8 mouse cellular contexts compared by ENCODE assay signal in the genomic region with DNA sequence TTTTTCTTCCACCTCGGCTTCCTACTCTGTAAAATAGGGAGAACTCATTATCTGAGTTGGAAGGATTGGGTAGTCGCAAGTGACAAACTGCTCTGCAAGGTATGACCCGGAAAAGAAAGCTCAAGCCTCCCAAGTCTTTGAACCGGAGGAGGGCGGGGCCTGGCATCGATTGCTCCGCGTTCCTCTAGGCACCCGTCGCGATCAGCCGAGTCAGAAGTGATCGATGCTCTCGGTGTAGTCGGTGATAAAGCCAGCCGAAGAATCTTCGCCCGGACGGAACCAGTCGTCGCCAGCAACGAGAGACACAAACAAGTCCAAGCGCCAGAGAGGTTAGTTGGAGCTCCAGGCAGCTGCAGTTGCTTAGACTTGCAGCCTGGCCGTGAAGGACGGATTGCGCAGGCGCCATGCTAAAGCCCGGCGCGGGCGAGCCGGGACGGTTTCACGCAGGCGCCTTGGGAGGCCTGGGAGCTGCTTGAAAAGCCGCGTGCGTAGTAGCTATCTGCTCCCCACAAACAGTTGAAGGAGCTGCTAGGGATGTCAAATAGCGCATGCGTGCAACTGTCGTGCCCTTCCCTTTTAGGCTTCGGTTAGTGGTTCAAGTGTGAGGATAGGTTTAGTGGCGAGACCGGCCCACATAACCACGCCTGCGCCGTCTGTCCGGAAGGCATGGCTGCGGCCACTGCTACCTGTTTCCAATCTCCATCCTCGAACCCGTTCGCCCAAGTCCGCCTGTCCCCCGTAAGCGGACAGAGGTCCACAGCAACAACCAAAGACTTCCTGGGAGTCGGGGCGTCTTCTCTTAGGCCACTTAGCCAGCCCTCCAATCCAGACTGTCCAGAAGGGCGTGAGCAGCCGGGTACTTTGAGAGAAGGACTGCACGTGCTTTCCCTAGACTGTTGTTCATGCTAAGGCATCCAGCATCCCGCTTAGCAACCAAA. TPM values are rescaled to one million over a fixed set of nuclear protein-coding genes. Genes with fewer than 3 reads are reported as not detected.
A peak's percentile ranks its signal among the peaks of the same experiment; 100 is the strongest.
DNase-seq lines count a peak whose midpoint lies in the region; ATAC-seq and TF ChIP-seq lines count a peak whose summit lies in the region.

Kdm8 (plus strand) TSS at position 213 of the 938 bp plus-strand sequence.

- no peak for TF ChIP-seq CTCF in liver, embryonic 14.5 days (IDR thresholded peaks at IDR 0.05; ENCODE audit: low read depth)
- no peak for TF ChIP-seq CTCF in stomach, postnatal 0 days (IDR thresholded peaks at IDR 0.05; ENCODE audit: low read depth)

- peak; percentile 94 for ATAC-seq in heart, embryonic 15.5 days (replicated peaks; ENCODE audit: insufficient number of reproducible peaks, insufficient read depth, low FRiP score, low read depth)
- ATAC-seq in liver, embryonic 14.5 days (ENCODE audit: insufficient read depth), result peak; percentile 97
- ATAC-seq in neural tube, embryonic 11.5 days (ENCODE audit: insufficient read depth, low FRiP score, low TSS enrichment), result peak; percentile 94
- ATAC-seq in stomach, postnatal 0 days (ENCODE audit: low FRiP score, low TSS enrichment), result peak; percentile 96

- peaks cover 8% of the 10 kb centered on the region; the same call in 1 of the 2 replicates for H3K36me3 ChIP-seq in forebrain, embryonic 10.5 days (replicated peaks)
- H3K36me3 ChIP-seq in heart, embryonic 15.5 days, result no peaks in the 10 kb centered on the region
- no peaks in the 10 kb centered on the region for H3K36me3 ChIP-seq in liver, embryonic 14.5 days (replicated peaks; ENCODE audit: control insufficient read depth, insufficient read depth, low read depth)
- H3K36me3 ChIP-seq in neural tube, embryonic 11.5 days (ENCODE audit: control insufficient read depth, insufficient read depth, low read length), result no peaks in the 10 kb centered on the region
- no peaks in the 10 kb centered on the region for H3K36me3 ChIP-seq in stomach, postnatal 0 days (ENCODE audit: control insufficient read depth, insufficient read depth, low read length)

- H3K9ac ChIP-seq in heart, embryonic 15.5 days, result peak within 1 kb of the TSS; percentile 63
- peak within 1 kb of the TSS; percentile 60 for H3K9ac ChIP-seq in liver, embryonic 14.5 days (replicated peaks)
- peak within 1 kb of the TSS; percentile 63 for H3K9ac ChIP-seq in neural tube, embryonic 11.5 days (ENCODE audit: low read length)
- peak within 1 kb of the TSS; percentile 77 for H3K9ac ChIP-seq in stomach, postnatal 0 days (ENCODE audit: low read length)

- DNase-seq in CD8-positive naive resting alpha-beta T cell, adult 2 months (ENCODE audit: low read depth in 2 of 2, low spot score in 2 of 2), result peak; percentile 85 to 93
- DNase-seq in c-Kit-positive CD71-negative TER-119-negative erythroid progenitor cells, embryonic 14.5 days (ENCODE audit: low read depth), result peak; percentile 92
- DNase-seq in forebrain, embryonic 10.5 days (ENCODE audit: extremely low spot score, low spot score), result peak; percentile 96
- peak; percentile 97 for DNase-seq in kidney, postnatal 25 days
- DNase-seq in liver, embryonic 14.5 days (ENCODE audit: low read depth in 3 of 3, low spot score in 3 of 3), result peak; percentile 96 to 98 (median 98)
- DNase-seq in neural tube, embryonic 11.5 days (ENCODE audit: low spot score), result peak; percentile 95
- peak; percentile 94 for DNase-seq in stomach, postnatal 0 days (ENCODE audit: low spot score)

- no peaks in the 10 kb centered on the region for H3K9me3 ChIP-seq in forebrain, embryonic 10.5 days
- no peaks in the 10 kb centered on the region for H3K9me3 ChIP-seq in heart, embryonic 15.5 days (replicated peaks)
- H3K9me3 ChIP-seq in liver, embryonic 14.5 days (ENCODE audit: control insufficient read depth, low read length), result no peaks in the 10 kb centered on the region
- H3K9me3 ChIP-seq in neural tube, embryonic 11.5 days (ENCODE audit: control insufficient read depth, low read length), result no peaks in the 10 kb centered on the region
- no peaks in the 10 kb centered on the region for H3K9me3 ChIP-seq in stomach, postnatal 0 days (ENCODE audit: control insufficient read depth, low read length)

- TF ChIP-seq EP300 in liver, embryonic 14.5 days (IDR thresholded peaks at IDR 0.05; ENCODE audit: low read depth), result peak; percentile 9; the same call in 1 of the 2 replicates
- peak; percentile 62 for TF ChIP-seq EP300 in stomach, postnatal 0 days (optimal IDR thresholded peaks at IDR 0.05)

- peak within 1 kb of the TSS; percentile 70 for H3K4me3 ChIP-seq in forebrain, embryonic 10.5 days
- peak within 1 kb of the TSS; percentile 62 for H3K4me3 ChIP-seq in heart, embryonic 15.5 days
- peak within 1 kb of the TSS; percentile 55 to 85 for H3K4me3 ChIP-seq in liver, embryonic 14.5 days (ENCODE audit: insufficient read depth in 1 of 2, low read depth in 2 of 2, low read length in 2 of 2)
- peak within 1 kb of the TSS; percentile 40 for H3K4me3 ChIP-seq in neural tube, embryonic 11.5 days (ENCODE audit: low read depth, low read length)
- peak within 1 kb of the TSS; percentile 60 for H3K4me3 ChIP-seq in stomach, postnatal 0 days (ENCODE audit: low read depth, low read length)

- 3% methylated on average over 61 of the region's 61 CpGs for WGBS in forebrain, embryonic 10.5 days
- WGBS in heart, embryonic 15.5 days, result 4% methylated on average over 61 of the region's 61 CpGs
- 4% methylated on average over 61 of the region's 61 CpGs for WGBS in liver, embryonic 14.5 days (ENCODE audit: insufficient replicate concordance)
- 3% methylated on average over 61 of the region's 61 CpGs for WGBS in neural tube, embryonic 11.5 days
- WGBS in stomach, postnatal 0 days, result 2% methylated on average over 61 of the region's 61 CpGs

- no peaks in the 10 kb centered on the region for H3K27me3 ChIP-seq in forebrain, embryonic 10.5 days (ENCODE audit: poor library complexity, severe bottlenecking)
- H3K27me3 ChIP-seq in heart, embryonic 15.5 days, result no peaks in the 10 kb centered on the region
- no peaks in the 10 kb centered on the region for H3K27me3 ChIP-seq in liver, embryonic 14.5 days (ENCODE audit: control insufficient read depth, insufficient read depth, low read length)
- H3K27me3 ChIP-seq in neural tube, embryonic 11.5 days (ENCODE audit: control insufficient read depth, insufficient read depth, low read length), result no peaks in the 10 kb centered on the region
- no peaks in the 10 kb centered on the region for H3K27me3 ChIP-seq in stomach, postnatal 0 days (ENCODE audit: control insufficient read depth, insufficient read depth, low read length)

- H3K4me2 ChIP-seq in heart, embryonic 15.5 days, result peak within 1 kb of the TSS; percentile 72
- H3K4me2 ChIP-seq in liver, embryonic 14.5 days (ENCODE audit: low read depth), result peak within 1 kb of the TSS; percentile 67
- H3K4me2 ChIP-seq in neural tube, embryonic 11.5 days (ENCODE audit: low read depth), result peak within 1 kb of the TSS; percentile 83
- peak within 1 kb of the TSS; percentile 48 for H3K4me2 ChIP-seq in stomach, postnatal 0 days (replicated peaks; ENCODE audit: low read depth)

- H3K4me1 ChIP-seq in forebrain, embryonic 10.5 days, result peaks cover 28% of the 10 kb centered on the region
- H3K4me1 ChIP-seq in heart, embryonic 15.5 days (replicated peaks), result peaks cover 15% of the 10 kb centered on the region
- peaks cover 17 to 32% of the 10 kb centered on the region in 2 experiments for H3K4me1 ChIP-seq in liver, embryonic 14.5 days (replicated peaks; ENCODE audit: control insufficient read depth in 2 of 2, insufficient read depth in 2 of 2, low read length in 1 of 2)
- H3K4me1 ChIP-seq in neural tube, embryonic 11.5 days (ENCODE audit: control insufficient read depth, insufficient read depth, low read length), result peaks cover 8% of the 10 kb centered on the region; the same call in 1 of the 2 replicates
- no peaks in the 10 kb centered on the region for H3K4me1 ChIP-seq in stomach, postnatal 0 days (replicated peaks; ENCODE audit: control insufficient read depth, insufficient read depth)

- H3K27ac ChIP-seq in forebrain, embryonic 10.5 days, result peak within 1 kb of the TSS; percentile 98
- peak within 1 kb of the TSS; percentile 96 for H3K27ac ChIP-seq in heart, embryonic 15.5 days
- H3K27ac ChIP-seq in liver, embryonic 14.5 days, result peak within 1 kb of the TSS; percentile 81
- peak within 1 kb of the TSS; percentile 71 for H3K27ac ChIP-seq in neural tube, embryonic 11.5 days (ENCODE audit: low read depth, low read length)
- peak within 1 kb of the TSS; percentile 98 for H3K27ac ChIP-seq in stomach, postnatal 0 days (replicated peaks)

RNA-seq across cellular contexts. Expression of gene Kdm8, which starts in this region (rescaled TPM):
- polyA plus RNA-seq in forebrain, embryonic 10.5 days (2016; fragmentation: Nextera tagmentation; extraction: Ambion mirVana), result 14.5 and 15.6 TPM in 2 replicates
- 5.7 and 6.7 TPM in 2 replicates for polyA plus RNA-seq in heart, embryonic 15.5 days (2015; fragmentation: Nextera tagmentation; extraction: Ambion mirVana)
- 5.7 and 6.1 TPM in 2 replicates for polyA plus RNA-seq in liver, embryonic 14.5 days (2012; rRNA removed)
- 4.7 and 6.4 TPM in 2 replicates for polyA plus RNA-seq in liver, embryonic 14.5 days (2014; fragmentation: Nextera tagmentation; extraction: Ambion mirVana)
- polyA plus RNA-seq in neural tube, embryonic 11.5 days (2014; fragmentation: Nextera tagmentation; extraction: Ambion mirVana), result 10.8 and 11.2 TPM in 2 replicates
- 3.4 and 3.8 TPM in 2 replicates for polyA plus RNA-seq in stomach, postnatal 0 days (2015; fragmentation: Nextera tagmentation; extraction: Ambion mirVana)

Comparison
In these comparisons a context has a peak if more than half of its experiments do, and no peak if none do; other contexts are left out.
1. Peak in every context shown above with its lines: DNase-seq, ATAC-seq, H3K4me3 ChIP-seq and H3K27ac ChIP-seq.